Mouse (Mus musculus): ENCODE measurements at regions not wholly inside any gene's neighbourhood (a gene's known extent, or its start where the extent isn't known, plus 50 kb on each side); places are given as distances from the start of the nearest gene placed in this dataset.

GRCm38 (mm10) chrX:163144475-163144874 lies 180.1 kb upstream of the S100g start:
- TF ChIP-seq POLR2A (IDR thresholded peaks at IDR 0.05; ENCODE audit: borderline replicate concordance, low read depth, low read length) (no peak), CTCF (IDR thresholded peaks at IDR 0.05; ENCODE audit: low read depth, low read length) (no peak)
- Histone ChIP-seq H3K4me3 (ENCODE audit: insufficient read depth, low read length) (no peak overlapping the region), H3K27ac (ENCODE audit: insufficient read depth, low read depth, low read length) (no peak overlapping the region), H3K4me1 (ENCODE audit: control insufficient read depth, insufficient read depth, low read length) (no peaks in the 10 kb centered on the region)

DNA sequence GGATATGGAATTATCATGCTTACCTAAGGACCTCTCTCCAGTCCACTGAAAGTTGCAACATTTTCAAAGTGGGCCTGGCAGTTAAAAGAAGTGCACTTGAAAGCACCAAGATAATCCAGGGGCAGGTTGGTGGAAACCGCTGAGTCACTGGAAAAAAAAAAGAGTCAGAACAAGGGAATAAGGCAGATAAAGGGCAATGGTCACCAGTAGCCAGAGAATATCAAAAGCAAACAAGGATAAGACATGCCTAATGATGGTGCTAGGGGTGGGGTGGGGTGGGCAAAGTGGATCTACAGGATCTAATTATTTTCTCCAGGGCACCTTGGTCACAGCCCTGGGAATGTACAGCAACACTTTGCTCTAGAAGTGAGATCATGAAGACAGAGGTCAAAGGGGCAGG lies 175.1 kb upstream of the S100g start:
- Histone ChIP-seq H3K4me1 (ENCODE audit: control insufficient read depth, insufficient read depth, low read length) (no peaks in the 10 kb centered on the region), H3K4me3 (ENCODE audit: insufficient read depth, low read length) (no peak overlapping the region), H3K27ac (ENCODE audit: insufficient read depth, low read depth, low read length) (no peak overlapping the region)
- no peak for TF ChIP-seq CTCF (IDR thresholded peaks at IDR 0.05; ENCODE audit: low read depth, low read length)
- TF ChIP-seq POLR2A (IDR thresholded peaks at IDR 0.05; ENCODE audit: borderline replicate concordance, low read depth, low read length) = no peak

DNA sequence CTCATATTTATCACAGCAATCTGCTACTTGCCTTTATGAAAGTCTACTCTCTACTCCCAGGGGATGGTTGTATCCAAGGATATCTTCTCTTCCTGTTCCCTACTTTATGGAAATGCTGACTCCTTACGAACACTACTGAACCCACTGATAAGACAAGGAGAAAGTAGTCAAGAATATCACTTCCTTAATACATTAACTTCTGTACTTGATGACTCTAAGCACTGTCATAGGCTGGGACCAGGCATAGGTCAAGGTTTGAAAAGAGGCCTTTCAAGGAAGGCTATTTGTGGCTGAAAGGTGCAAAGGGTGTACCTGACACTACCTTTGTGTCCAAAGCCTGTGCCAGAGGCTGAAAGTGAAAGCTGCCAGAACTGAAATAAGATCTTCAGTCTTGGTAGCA lies 164.2 kb upstream of the S100g start:
- Histone ChIP-seq H3K4me3 (ENCODE audit: insufficient read depth, low read length) (no peak overlapping the region), H3K4me1 (ENCODE audit: control insufficient read depth, insufficient read depth, low read length) (peaks cover 7% of the 10 kb centered on the region), H3K27ac (ENCODE audit: insufficient read depth, low read depth, low read length) (no peak overlapping the region)
- no peak for TF ChIP-seq CTCF (IDR thresholded peaks at IDR 0.05; ENCODE audit: low read depth, low read length)
- no peak for TF ChIP-seq POLR2A (IDR thresholded peaks at IDR 0.05; ENCODE audit: borderline replicate concordance, low read depth, low read length)

DNA sequence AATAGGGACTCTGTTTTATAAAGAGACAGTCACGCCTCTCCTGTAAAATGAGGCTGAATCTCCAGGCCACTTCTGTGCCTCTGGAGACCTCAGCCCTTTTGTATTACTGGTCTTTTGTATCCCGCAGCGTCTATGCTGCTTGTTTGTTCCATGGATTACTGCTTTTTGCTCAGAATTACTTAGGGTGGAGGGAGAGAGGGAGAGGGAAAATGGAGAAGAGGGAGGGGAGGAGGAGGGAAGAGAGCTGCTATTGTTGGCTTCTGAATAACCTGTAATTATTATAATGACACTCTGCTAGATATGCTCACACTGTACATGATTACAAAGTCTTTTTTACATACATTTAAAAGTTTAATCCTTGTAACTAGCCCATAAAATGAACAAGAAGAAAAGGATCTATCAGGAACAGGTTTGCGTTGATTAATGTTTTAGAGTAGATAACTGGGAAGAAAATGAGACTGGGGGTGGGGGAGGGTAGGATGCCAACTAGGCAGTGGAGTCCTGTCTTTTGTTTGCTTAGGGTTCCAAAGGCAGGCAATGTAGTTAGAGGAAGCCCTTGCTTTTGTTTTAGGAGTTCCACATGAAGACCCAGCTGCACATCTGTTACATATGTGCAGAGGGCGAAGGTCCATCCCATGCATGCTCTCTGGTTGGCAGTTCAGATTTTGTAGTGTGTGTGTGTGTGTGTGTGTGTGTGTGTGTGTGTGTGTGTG lies 153.4 kb upstream of the S100g start:
- H3K4me3 ChIP-seq (ENCODE audit: insufficient read depth, low read length) = no peak overlapping the region
- H3K4me1 ChIP-seq (ENCODE audit: control insufficient read depth, insufficient read depth, low read length) = no peaks in the 10 kb centered on the region
- H3K27ac ChIP-seq (ENCODE audit: insufficient read depth, low read depth, low read length) = no peak overlapping the region
- no peak for TF ChIP-seq POLR2A (IDR thresholded peaks at IDR 0.05; ENCODE audit: borderline replicate concordance, low read depth, low read length)
- TF ChIP-seq CTCF (IDR thresholded peaks at IDR 0.05; ENCODE audit: low read depth, low read length) = no peak

- no peak overlapping the region for H3K4me3 ChIP-seq (ENCODE audit: insufficient read depth, low read length)
- TF ChIP-seq POLR2A (IDR thresholded peaks at IDR 0.05; ENCODE audit: borderline replicate concordance, low read depth, low read length) (no peak), CTCF (IDR thresholded peaks at IDR 0.05; ENCODE audit: low read depth, low read length) (no peak)
- H3K4me1 ChIP-seq (ENCODE audit: control insufficient read depth, insufficient read depth, low read length) = no peaks in the 10 kb centered on the region
- H3K27ac ChIP-seq (ENCODE audit: insufficient read depth, low read depth, low read length) = no peak overlapping the region
Measured at GRCm38 (mm10) chrX:163117237-163117636, 152.8 kb upstream of the S100g start.

GRCm38 (mm10) chrX:163095026-163095765 lies 130.8 kb upstream of the S100g start:
- Histone ChIP-seq H3K4me1 (ENCODE audit: control insufficient read depth, insufficient read depth, low read length) (no peaks in the 10 kb centered on the region), H3K4me3 (ENCODE audit: insufficient read depth, low read length) (no peak overlapping the region), H3K27ac (ENCODE audit: insufficient read depth, low read depth, low read length) (no peak overlapping the region)
- TF ChIP-seq POLR2A (IDR thresholded peaks at IDR 0.05; ENCODE audit: borderline replicate concordance, low read depth, low read length) (no peak), CTCF (IDR thresholded peaks at IDR 0.05; ENCODE audit: low read depth, low read length) (no peak)

All from bone marrow macrophage, adult 2 months (primary cell).